Comparison of ENCODE assay signal across 26 mouse cellular contexts in the genomic region with DNA sequence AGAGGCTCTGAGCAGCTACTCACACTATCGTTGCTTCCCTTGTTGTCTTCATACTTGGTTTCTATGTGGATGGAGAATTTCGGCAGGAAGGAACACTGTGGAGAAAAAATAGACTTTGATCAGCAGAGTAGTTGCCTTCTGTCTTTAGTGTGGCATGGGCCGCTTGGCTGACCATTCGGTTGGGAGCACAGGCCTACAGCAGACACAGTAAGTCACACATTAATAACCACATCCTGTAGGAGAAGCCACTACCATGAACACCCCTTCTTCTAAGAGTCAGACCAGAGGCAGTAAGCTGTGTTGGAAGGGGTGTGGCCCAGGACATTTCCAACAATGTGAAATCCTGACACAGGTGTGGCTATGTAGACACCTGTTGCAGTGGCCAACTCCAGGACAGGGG.
DNase-seq lines count a peak whose midpoint lies in the region; ATAC-seq and TF ChIP-seq lines count a peak whose summit lies in the region.
"Had no signal": no experiment of that assay in that cellular context is flagged by ENCODE, and none has a peak within 500 bp of the region (broad histone marks: within the 10 kb centered on the region; RNA-seq: fewer than 3 reads in every experiment).

No protein-coding gene starts in this region.

- 74% methylated on average over 4 of the region's 4 CpGs for WGBS in kidney, embryonic 16.5 days
- WGBS in hindbrain, embryonic 16.5 days, result 97% methylated on average over 4 of the region's 4 CpGs

- H3K9ac ChIP-seq in kidney, embryonic 16.5 days (replicated peaks; ENCODE audit: low read length), result no peak overlapping the region
- H3K9ac ChIP-seq in hindbrain, embryonic 16.5 days (ENCODE audit: low read depth, low read length), result no peak overlapping the region
- H3K9ac ChIP-seq: embryonic facial prominence, embryonic 12.5 days; forebrain, embryonic 12.5 days; hindbrain, embryonic 12.5 days; limb, embryonic 12.5 days; liver, embryonic 12.5 days; midbrain, embryonic 15.5 days; stomach, embryonic 15.5 days had no signal

- no peak overlapping the region for H3K4me3 ChIP-seq in gastrocnemius, adult 2 months
- H3K4me3 ChIP-seq in kidney, embryonic 16.5 days (ENCODE audit: low read length), result no peak overlapping the region
- no peak overlapping the region for H3K4me3 ChIP-seq in hindbrain, embryonic 16.5 days (ENCODE audit: low read length)
- H3K4me3 ChIP-seq: embryonic facial prominence, embryonic 12.5 days; forebrain, embryonic 12.5 days; hindbrain, embryonic 12.5 days; left cerebral cortex, adult 2 months; limb, embryonic 12.5 days; liver, embryonic 12.5 days; midbrain, embryonic 15.5 days; myocyte; stomach, embryonic 15.5 days had no signal

- no peaks in the 10 kb centered on the region for H3K27me3 ChIP-seq in kidney, embryonic 16.5 days (ENCODE audit: insufficient read depth, low read length)
- no peaks in the 10 kb centered on the region for H3K27me3 ChIP-seq in hindbrain, embryonic 16.5 days (replicated peaks; ENCODE audit: control insufficient read depth, insufficient read depth, low read length)
- H3K27me3 ChIP-seq: embryonic facial prominence, embryonic 12.5 days; forebrain, embryonic 12.5 days; hindbrain, embryonic 12.5 days; limb, embryonic 12.5 days; liver, embryonic 12.5 days; midbrain, embryonic 15.5 days; stomach, embryonic 15.5 days had no signal

- peaks cover 8% of the 10 kb centered on the region; the same call in 1 of the 2 replicates for H3K4me1 ChIP-seq in kidney, embryonic 16.5 days (ENCODE audit: insufficient read depth, low read length)
- no peaks in the 10 kb centered on the region for H3K4me1 ChIP-seq in hindbrain, embryonic 16.5 days (ENCODE audit: control insufficient read depth, insufficient read depth, low read depth, low read length)
- H3K4me1 ChIP-seq: embryonic facial prominence, embryonic 12.5 days; forebrain, embryonic 12.5 days; hindbrain, embryonic 12.5 days; limb, embryonic 12.5 days; liver, embryonic 12.5 days; midbrain, embryonic 15.5 days; stomach, embryonic 15.5 days had no signal

- H3K9me3 ChIP-seq in kidney, embryonic 16.5 days (ENCODE audit: low read length), result peaks cover 6% of the 10 kb centered on the region; the same call in 1 of the 2 replicates
- H3K9me3 ChIP-seq in hindbrain, embryonic 16.5 days (ENCODE audit: control insufficient read depth, low read length), result no peaks in the 10 kb centered on the region
- H3K9me3 ChIP-seq: embryonic facial prominence, embryonic 12.5 days; midbrain, embryonic 15.5 days; stomach, embryonic 15.5 days had no signal

- no peak for TF ChIP-seq CTCF in gastrocnemius, adult 2 months (IDR thresholded peaks at IDR 0.05)

- intact Hi-C loops in gastrocnemius, adult 2 months (cut with DNase I), result no loop called here
- intact Hi-C loops in gastrocnemius, postnatal 36 days (cut with DNase I), result no loop called here
- intact Hi-C loops in left cerebral cortex, postnatal 14 days (cut with DNase I), result no loop called here

- H3K4me2 ChIP-seq in kidney, embryonic 16.5 days (replicated peaks; ENCODE audit: low read depth, low read length), result no peak overlapping the region
- H3K4me2 ChIP-seq in hindbrain, embryonic 16.5 days (ENCODE audit: low read length), result no peak overlapping the region
- H3K4me2 ChIP-seq: embryonic facial prominence, embryonic 12.5 days; forebrain, embryonic 12.5 days; hindbrain, embryonic 12.5 days; limb, embryonic 12.5 days; liver, embryonic 12.5 days; midbrain, embryonic 15.5 days; stomach, embryonic 15.5 days had no signal

- peaks cover 7% of the 10 kb centered on the region; the same call in 1 of the 2 replicates for H3K36me3 ChIP-seq in kidney, embryonic 16.5 days (ENCODE audit: insufficient read depth, low read length)
- H3K36me3 ChIP-seq in hindbrain, embryonic 16.5 days (ENCODE audit: control insufficient read depth, insufficient read depth, low read length), result no peaks in the 10 kb centered on the region
- H3K36me3 ChIP-seq: stomach, embryonic 15.5 days had no signal

- H3K27ac ChIP-seq in gastrocnemius, adult 2 months, result peak overlapping the region; percentile 40
- peak overlapping the region; percentile 67 for H3K27ac ChIP-seq in kidney, embryonic 16.5 days (ENCODE audit: low read length)
- no peak overlapping the region for H3K27ac ChIP-seq in hindbrain, embryonic 16.5 days (ENCODE audit: low read depth, low read length)
- H3K27ac ChIP-seq: embryonic facial prominence, embryonic 12.5 days; forebrain, embryonic 12.5 days; hindbrain, embryonic 12.5 days; left cerebral cortex, adult 2 months; limb, embryonic 12.5 days; liver, embryonic 12.5 days; midbrain, embryonic 15.5 days; stomach, embryonic 15.5 days had no signal

- no peak for DNase-seq in gastrocnemius, adult 2 months
- no peak for DNase-seq in gastrocnemius, postnatal 36 days
- peak; percentile 33 to 63 for DNase-seq in kidney, postnatal 4 days
- DNase-seq in lung, postnatal 14 days, result no peak
- no peak for DNase-seq in left cerebral cortex, postnatal 14 days (ENCODE audit: low spot score in 2 of 2)
- no peak for DNase-seq in left cerebral cortex, adult 18-20 months (ENCODE audit: low spot score in 2 of 2)
- DNase-seq: adrenal gland, adult 2 months; cerebellum, adult 11-12 months; cerebellum, postnatal 14 days; layer of hippocampus, adult 9-11 months; lung, adult 18-20 months; lung, postnatal 10 days; right cerebral cortex, adult 18-20 months; right cerebral cortex, postnatal 4 days; thymus, postnatal 36 days had no signal

- ATAC-seq in kidney, embryonic 16.5 days (ENCODE audit: low FRiP score, low TSS enrichment), result peak; percentile 82
- ATAC-seq in hindbrain, embryonic 16.5 days, result no peak
- ATAC-seq: liver, embryonic 12.5 days; midbrain, embryonic 15.5 days had no signal

Comparison
In these comparisons a context has a peak if more than half of its experiments do, and no peak if none do; other contexts are left out.
1. DNase-seq: peak in kidney, postnatal 4 days (2 of 2); none in gastrocnemius, adult 2 months (single experiment), gastrocnemius, postnatal 36 days (0 of 2), lung, postnatal 14 days (single experiment), left cerebral cortex, postnatal 14 days (0 of 2) and left cerebral cortex, adult 18-20 months (0 of 2).